Mouse (Mus musculus) liver, embryonic 14.5 days (tissue): ENCODE results near the gene Hmga1. TPM values are rescaled to one million over a fixed set of nuclear protein-coding genes. Genes with fewer than 3 reads are reported as not detected.

Experiments used
- ATAC-seq: fragments of 200-750 bp; cut with Nextera tagmentation; 2 replicates; pipeline ENCODE4 v1.8.0; 2017; ENCODE audit warnings: moderate number of reproducible peaks, mild to moderate bottlenecking, moderate library complexity; ENCODE audit not compliant: insufficient read depth
- DNase-seq, 3 experiments: peaks; one replicate each; pipeline ENCODE4 v3.0.0-alpha.2; 2012 to 2013; ENCODE audit warnings: low read depth in 3 of 3, low spot score in 3 of 3
- H3K27ac ChIP-seq: fragments of 300-500 bp; sonication (generic); 2 replicates; pipeline ENCODE4 v1.5.1; 2014; ENCODE audit warnings: moderate library complexity, mild to moderate bottlenecking, control low read depth, inconsistent platforms
- H3K27me3 ChIP-seq: fragments of 300-500 bp; sonication (generic); 2 replicates; pipeline ENCODE4 v1.6.1; 2014; ENCODE audit warnings: mild to moderate bottlenecking, low read length, moderate library complexity; ENCODE audit not compliant: control insufficient read depth, insufficient read depth
- H3K36me3 ChIP-seq: fragments of 300-500 bp; sonication (generic); replicated peaks from 2 replicates; pipeline ENCODE4 v1.6.1; 2014; ENCODE audit warnings: low read depth; ENCODE audit not compliant: control insufficient read depth, insufficient read depth
- H3K4me1 ChIP-seq, 2 experiments: fragments of 200-500 bp in 1 of 2; fragments of 300-500 bp in 1 of 2; sonication (generic) in 1 of 2; replicated peaks; 2 replicates each; pipeline ENCODE4 v1.6.1; 2012 to 2014; ENCODE audit warnings: antibody characterized with exemption in 1 of 2, inconsistent platforms in 1 of 2, low read length in 1 of 2; ENCODE audit not compliant: control insufficient read depth in 2 of 2, insufficient read depth in 2 of 2
- H3K4me2 ChIP-seq: fragments of 300-500 bp; sonication (generic); 2 replicates; pipeline ENCODE4 v1.6.1; 2014; ENCODE audit warnings: low read depth, mild to moderate bottlenecking, control low read depth, moderate library complexity
- H3K4me3 ChIP-seq, 2 experiments: fragments of 200-500 bp in 1 of 2; fragments of 300-500 bp in 1 of 2; sonication (generic) in 1 of 2; 2 replicates each; pipeline ENCODE4 v1.5.1; 2012 to 2014; ENCODE audit warnings: low read depth in 2 of 2, low read length in 2 of 2, mild to moderate bottlenecking in 2 of 2, control low read depth in 1 of 2, inconsistent platforms in 1 of 2, moderate library complexity in 1 of 2; ENCODE audit not compliant: insufficient read depth in 1 of 2
- H3K9ac ChIP-seq: fragments of 300-500 bp; sonication (generic); replicated peaks from 2 replicates; pipeline ENCODE4 v1.6.1; 2014; ENCODE audit warnings: mild to moderate bottlenecking, control low read depth, moderate library complexity
- H3K9me3 ChIP-seq: fragments of 300-500 bp; sonication (generic); 2 replicates; pipeline ENCODE4 v1.6.1; 2016; ENCODE audit warnings: low read length, mixed read lengths; ENCODE audit not compliant: control insufficient read depth
- CTCF ChIP-seq: IDR thresholded peaks from 2 replicates; pipeline ENCODE4 v1.5.1; 2016; ENCODE audit warnings: antibody characterized with exemption, low read depth, control low read depth
- EP300 ChIP-seq: IDR thresholded peaks from 2 replicates; pipeline ENCODE4 v1.6.1; 2016; ENCODE audit warnings: antibody characterized with exemption, low read depth
- WGBS: fragments of 180-500 bp; shearing (Covaris S2); extraction: QIAGEN DNeasy Blood & Tissue Kit; methylation state at CpG from one replicate; pipeline ENCODE4 v1.1.7; 2014; ENCODE audit not compliant: insufficient replicate concordance; 5-methylcytosine and 5-hydroxymethylcytosine counted together
- polyA plus RNA-seq, 2 experiments: library from polyadenylated mRNA; depleted of rRNA in 1 of 2; stranded (reverse) in 1 of 2; unstranded in 1 of 2; fragments of >200 nt; fragmentation: Nextera tagmentation in 1 of 2; extraction: Ambion mirVana in 1 of 2; gene quantifications; 2 replicates each; pipeline versions ENCODE4 v1.2.1 to v1.2.3; 2012 to 2014

The Hmga1 gene
- polyA plus RNA-seq, 2 experiments, result 149 to 162 TPM

DNA sequence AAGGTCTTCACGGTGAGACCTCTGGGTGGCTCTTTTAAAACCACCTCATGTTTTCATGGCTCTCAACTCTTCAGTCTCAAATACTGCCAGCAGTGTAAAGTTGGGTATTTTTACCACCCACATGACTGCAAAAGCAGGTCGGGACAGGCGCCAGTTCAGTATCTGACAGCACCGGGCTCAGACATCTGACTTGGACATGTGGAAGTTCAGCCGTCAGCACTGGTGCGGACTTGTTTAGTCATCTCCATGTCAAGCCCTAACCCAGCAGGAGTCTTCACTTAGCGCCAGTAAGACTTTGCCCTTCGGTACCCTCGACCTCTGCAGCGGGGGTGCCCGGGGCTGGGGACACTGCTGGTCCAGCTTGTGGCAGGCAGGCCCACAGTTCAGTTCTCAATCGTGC is 31.0 kb downstream of the Hmga1 start:
- Histone ChIP-seq H3K9me3 (no peaks in the 10 kb centered on the region), H3K27ac (no peak overlapping the region), H3K4me3 (no peak overlapping the region), H3K4me1 (peaks cover 0 to 17% of the 10 kb centered on the region in 2 experiments), H3K36me3 (no peaks in the 10 kb centered on the region), H3K4me2 (no peak overlapping the region), H3K9ac (no peak overlapping the region), H3K27me3 (no peaks in the 10 kb centered on the region)
- 55% methylated on average over 12 of the region's 12 CpGs for WGBS
- TF ChIP-seq EP300 (no peak), CTCF (no peak)
- ATAC-seq, result no peak
- DNase-seq, result no peak

DNA sequence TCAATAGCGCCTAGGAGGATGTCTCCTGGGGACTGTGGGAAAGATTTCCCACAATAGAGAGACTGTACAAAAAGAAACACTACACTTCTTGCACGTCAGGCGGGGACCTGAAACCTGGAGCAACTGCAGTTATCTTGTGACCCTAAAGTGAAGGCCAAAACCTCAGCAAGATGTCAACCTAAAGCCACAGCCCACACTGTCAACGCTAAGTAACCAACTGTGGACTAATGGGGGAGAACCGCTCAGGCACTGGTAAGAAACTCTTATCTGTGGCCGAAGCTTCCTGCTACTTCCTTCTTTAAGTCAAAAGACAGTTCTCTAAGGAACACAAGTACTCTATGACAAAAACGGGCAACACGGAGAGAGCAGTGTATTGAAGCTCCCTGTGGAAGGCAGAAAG is 31.9 kb downstream of the Hmga1 start:
- peaks cover 0 to 13% of the 10 kb centered on the region in 2 experiments for H3K4me1 ChIP-seq

DNA sequence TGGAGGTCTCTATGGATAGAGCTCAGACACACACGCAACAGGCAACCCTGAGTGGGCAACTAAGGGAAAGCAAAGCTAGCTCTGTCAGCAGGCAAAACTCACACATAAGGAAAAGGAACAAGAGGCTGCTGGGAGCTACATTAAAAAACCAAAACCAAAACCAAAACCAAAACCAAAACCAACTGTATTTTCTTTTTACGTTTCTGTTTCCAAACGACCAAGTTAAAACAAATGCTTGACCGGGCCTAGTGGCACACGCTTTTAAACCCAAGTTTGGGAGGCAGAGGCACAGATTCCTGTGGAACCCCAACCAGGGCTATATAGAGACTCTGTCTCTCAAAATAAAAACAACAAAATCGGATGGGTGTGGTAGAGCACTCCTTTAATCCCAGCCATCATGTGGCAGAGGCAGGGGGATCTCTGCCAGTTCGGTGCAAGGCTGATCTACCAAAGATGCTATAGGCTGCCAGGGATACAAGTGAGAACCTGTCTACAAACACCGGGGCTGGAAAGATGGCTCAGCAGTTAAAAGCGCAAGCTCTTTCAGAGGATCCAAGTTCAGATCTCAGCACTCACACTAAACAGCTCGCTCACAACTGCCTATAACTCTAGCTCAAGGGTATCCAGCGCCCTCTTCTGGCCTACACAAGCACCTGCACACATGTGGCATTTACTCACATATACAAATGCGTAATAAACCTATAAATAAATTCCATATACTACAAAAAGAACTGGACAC is 35.7 kb downstream of the Hmga1 start:
- Histone ChIP-seq H3K9me3 (no peaks in the 10 kb centered on the region), H3K27me3 (no peaks in the 10 kb centered on the region), H3K4me1 (peaks cover 0 to 9% of the 10 kb centered on the region in 2 experiments; a peak in 1 of 4 replicates), H3K9ac (no peak overlapping the region), H3K4me3 (no peak overlapping the region), H3K36me3 (no peaks in the 10 kb centered on the region; the same call in 1 of the 2 replicates), H3K27ac (no peak overlapping the region), H3K4me2 (no peak overlapping the region)
- 75% methylated on average over 12 of the region's 12 CpGs for WGBS
- ATAC-seq (no peak), DNase-seq (no peak)
- TF ChIP-seq CTCF (peak; percentile 63; the same call in 1 of the 2 replicates), EP300 (no peak)

More for the DNA sequence above, 31.9 kb downstream of the Hmga1 start:
- TF ChIP-seq CTCF, result no peak
- no peaks in the 10 kb centered on the region for H3K27me3 ChIP-seq
- no peaks in the 10 kb centered on the region for H3K9me3 ChIP-seq
- no peak overlapping the region for H3K9ac ChIP-seq
- 11% methylated on average over 8 of the region's 8 CpGs for whole genome bisulfite sequencing
- H3K4me2 ChIP-seq, result no peak overlapping the region
- no peak overlapping the region for H3K27ac ChIP-seq
- no peaks in the 10 kb centered on the region for H3K36me3 ChIP-seq
- no peak overlapping the region for H3K4me3 ChIP-seq
- DNase-seq, result no peak
- no peak for ATAC-seq

DNA sequence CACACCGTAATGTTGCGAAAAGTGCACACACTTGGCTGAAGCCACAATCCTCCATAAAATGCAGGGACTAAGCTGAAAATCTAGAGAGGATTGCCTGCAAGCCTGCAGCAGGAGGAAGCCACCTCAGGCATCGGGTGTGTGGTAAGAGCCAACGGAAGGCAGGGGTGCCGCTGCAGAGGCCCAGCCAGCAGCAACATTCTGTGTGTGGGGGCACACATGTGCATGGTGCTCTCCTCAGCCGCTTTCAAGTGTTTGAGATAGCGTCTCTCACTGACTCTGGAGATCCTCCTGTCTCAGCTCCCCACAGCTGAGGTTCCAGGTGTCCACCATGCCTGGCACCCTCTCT is 36.2 kb downstream of the Hmga1 start:
- Histone ChIP-seq H3K36me3 (no peaks in the 10 kb centered on the region; the same call in 1 of the 2 replicates), H3K4me2 (no peak overlapping the region), H3K27ac (no peak overlapping the region), H3K4me3 (no peak overlapping the region), H3K9me3 (no peaks in the 10 kb centered on the region), H3K9ac (no peak overlapping the region), H3K4me1 (peaks cover 0 to 5% of the 10 kb centered on the region in 2 experiments; a peak in 1 of 4 replicates), H3K27me3 (no peaks in the 10 kb centered on the region)
- no peak for TF ChIP-seq EP300
- no peak for TF ChIP-seq CTCF
- DNase-seq (no peak), ATAC-seq (no peak)
- WGBS, result 82% methylated on average over 7 of the region's 7 CpGs

DNA sequence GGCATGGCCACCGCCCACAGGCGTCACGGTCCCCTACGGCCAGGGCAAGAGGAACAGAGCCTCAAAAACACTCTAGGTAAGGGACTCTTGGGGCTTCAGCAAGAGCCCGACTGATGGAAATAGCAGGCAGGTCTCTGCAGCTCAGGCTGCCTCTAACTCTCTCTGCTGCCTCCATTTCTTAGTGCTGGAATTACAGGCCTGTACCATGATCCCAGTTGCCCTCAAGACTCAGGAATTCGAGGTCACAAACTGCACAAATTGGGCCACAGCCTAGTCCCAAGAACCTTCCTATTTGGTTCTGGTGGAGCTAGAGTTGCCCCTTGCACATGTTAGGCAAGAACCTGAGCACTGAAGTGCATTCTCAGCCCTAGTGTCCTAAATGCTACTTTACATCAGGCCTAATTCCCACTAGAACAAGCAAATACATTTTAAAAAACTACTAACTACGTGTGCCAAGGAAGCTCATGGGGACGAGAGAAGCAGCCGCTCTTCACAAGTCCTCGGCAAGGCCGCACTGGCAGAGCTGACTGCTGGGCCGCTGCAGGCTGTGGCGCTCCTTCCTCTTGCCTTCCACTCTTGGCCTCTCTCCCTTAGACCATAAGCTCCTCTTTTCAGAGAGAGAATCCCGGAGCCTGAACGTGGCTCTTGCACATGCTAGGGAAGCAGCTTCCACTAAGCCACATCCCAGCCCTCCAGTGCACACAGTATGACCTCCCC is 39.5 kb downstream of the Hmga1 start:
- H3K9ac ChIP-seq, result no peak overlapping the region
- no peaks in the 10 kb centered on the region for H3K4me1 ChIP-seq
- DNase-seq (no peak), ATAC-seq (no peak)
- no peaks in the 10 kb centered on the region; the same call in 1 of the 2 replicates for H3K36me3 ChIP-seq
- no peaks in the 10 kb centered on the region for H3K27me3 ChIP-seq
- no peaks in the 10 kb centered on the region for H3K9me3 ChIP-seq
- TF ChIP-seq CTCF (no peak), EP300 (no peak)
- 76% methylated on average over 15 of the region's 15 CpGs for WGBS
- no peak overlapping the region for H3K27ac ChIP-seq
- no peak overlapping the region for H3K4me2 ChIP-seq
- H3K4me3 ChIP-seq, result no peak overlapping the region
